Mouse (Mus musculus): Measurements from ENCODE around the gene Chia1.
"Not testable (repeated sequence)": the region's sequence is repeated elsewhere in the genome, so short reads cannot be mapped to it uniquely, and the experiment has no call there.

Gene Chia1

DNA sequence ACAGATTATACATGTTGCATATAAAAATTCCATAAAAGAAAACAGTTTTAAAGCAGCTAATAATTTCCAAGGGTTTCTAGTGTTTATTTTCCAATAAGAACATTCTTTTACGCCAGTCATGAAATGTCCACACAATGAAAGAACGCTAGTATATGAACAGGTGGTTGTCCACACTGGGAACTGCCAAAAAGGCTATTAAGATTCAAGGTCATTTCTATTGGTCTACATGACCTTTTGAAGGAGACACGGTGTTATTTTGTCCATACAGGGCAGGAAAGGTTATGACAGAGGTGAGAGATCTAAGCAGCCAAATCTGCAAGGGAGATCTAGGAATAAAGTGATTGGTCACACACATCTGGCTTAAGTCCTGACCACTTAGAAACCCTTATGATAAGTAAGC lies at the start of gene Chia1:
Gene Chia1, plus strand, starts transcription at position 301 of the 400 bp plus-strand sequence.
- no peak for DNase-seq

DNA sequence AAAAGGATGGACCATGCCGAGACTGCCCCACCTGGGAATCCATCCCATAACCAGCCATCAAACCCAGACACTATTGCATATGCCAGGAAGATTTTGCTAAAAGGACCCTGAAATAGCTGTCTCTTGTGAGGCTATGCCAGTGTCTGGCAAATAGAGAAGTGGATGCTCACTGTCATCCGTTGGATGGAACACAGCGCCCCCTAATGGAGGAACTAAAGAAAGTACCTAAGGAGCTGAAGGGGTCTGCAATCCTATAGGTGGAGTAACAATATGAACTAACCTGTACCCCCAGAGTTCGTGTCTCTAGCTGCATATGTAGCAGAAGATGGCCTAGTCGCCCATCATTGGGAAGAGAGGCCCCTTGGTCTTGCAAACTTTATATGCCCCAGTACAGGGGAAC lies 45.3 kb upstream of the Chia1 start:
- DNase-seq = not testable (repeated sequence)

DNA sequence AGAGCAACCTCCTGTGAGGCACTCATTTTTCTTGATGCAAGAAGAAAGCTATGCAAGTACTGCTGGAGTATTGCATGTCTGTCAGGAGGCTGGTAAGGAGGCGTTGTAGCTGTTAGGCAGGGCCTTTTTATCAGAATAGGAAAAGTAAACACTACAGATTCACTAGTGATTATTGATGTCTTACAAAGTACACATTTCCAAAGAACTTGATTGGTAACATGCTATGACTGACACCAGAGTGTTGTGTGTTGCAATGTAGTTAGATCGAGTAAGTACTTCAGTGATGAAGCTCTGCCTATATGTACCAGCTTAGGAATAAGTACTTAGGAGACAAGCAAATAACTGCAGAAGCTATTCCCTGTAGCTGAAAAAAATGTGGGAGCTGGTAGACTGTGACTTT lies 42.0 kb upstream of the Chia1 start:
- no peak for DNase-seq

DNA sequence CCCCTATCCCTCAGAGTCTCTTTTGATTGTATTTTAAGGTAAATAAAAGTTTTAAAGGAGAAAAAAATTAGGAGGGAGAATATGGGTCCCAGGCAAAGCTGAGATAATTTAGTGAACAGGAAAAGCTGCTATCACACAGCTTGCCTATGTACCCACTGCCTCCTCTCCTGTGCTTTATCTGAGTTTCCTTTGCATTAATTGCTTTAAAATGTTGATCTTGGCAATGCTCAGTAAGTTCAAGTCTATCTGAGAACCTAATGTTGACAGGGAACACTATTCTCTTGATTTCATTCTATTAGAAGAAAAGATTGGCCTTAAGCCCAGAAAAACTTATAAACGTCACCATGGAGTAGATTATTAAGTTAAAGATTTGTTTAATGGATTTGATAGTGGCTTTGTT lies 38.2 kb upstream of the Chia1 start:
- DNase-seq = no peak

DNA sequence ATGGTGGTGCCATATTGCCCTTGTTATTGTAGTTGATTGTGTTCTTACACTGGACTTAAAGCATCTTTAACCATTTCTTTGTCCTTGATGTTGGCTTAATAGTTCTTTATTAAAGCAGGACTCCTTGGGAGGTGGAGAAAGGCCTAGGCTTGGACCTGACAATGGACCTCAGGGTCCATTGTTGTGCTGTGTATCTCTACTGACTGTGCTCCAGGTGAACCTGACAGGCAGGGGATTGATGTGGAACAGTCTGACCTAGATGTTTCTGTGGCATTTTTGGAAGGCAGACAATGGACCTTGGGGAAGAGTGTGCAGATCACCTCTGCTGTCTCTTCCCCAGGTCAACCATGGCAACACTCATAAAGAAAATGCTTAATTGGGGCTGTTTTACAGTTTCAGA lies 14.0 kb downstream of the Chia1 start:
- DNase-seq = no peak

- no peak for DNase-seq
Measured at GRCm38 (mm10) chr3:106128807-106129493, 15.9 kb downstream of the Chia1 start.

DNA sequence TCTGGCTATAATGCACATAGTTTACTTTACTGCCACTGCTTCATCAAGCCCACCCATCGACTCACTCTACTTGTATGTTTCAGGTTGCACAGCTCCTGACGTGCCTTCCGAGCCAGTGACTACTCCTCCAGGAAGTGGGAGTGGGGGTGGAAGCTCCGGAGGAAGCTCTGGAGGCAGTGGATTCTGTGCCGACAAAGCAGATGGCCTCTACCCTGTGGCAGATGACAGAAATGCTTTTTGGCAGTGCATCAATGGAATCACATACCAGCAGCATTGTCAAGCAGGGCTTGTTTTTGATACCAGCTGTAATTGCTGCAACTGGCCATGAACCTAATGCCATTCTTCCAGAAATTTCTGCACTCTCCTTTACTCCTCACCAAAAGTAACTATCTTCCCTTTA lies 18.7 kb downstream of the Chia1 start:
- peak; percentile 92 to 96 for DNase-seq

DNA sequence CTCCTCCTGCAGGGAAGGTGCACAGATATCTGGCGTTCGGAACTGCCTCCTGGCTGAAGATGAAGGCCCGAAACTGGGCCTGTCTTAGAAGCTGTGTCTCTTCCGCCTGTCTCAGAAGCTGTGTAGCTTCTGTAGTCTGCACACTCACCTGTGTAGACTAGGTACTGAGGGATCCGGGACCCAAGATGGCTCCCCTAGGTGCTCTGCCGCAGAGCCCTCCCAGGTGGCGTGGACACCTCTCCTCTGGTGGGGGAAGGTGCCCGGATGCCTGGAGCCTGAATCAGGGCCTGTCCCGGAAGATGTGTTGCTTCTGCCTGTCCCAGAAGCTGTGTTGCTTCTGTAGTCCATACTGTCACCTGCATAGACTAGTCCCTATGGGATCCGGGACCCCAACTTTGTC lies 31.1 kb downstream of the Chia1 start:
- DNase-seq = no peak

DNA sequence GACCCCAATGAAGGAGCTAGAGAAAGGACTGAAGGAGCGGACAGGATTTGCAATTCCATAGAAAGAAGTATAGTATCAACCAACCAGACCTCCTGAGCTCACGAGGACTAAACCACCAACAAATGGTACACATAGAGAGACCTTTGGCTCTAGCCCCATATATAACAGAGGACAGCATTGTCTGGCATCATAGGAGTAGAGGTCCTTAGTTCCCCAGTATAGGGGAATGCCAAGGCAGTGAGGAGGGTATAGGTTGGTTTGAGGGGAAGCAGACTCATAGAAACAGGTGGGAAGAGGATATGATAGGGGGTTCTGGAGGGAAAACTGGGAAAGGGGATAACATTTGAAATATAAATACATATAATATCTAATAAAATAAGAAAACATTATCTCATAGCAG lies 41.4 kb downstream of the Chia1 start:
- no peak for DNase-seq

DNA sequence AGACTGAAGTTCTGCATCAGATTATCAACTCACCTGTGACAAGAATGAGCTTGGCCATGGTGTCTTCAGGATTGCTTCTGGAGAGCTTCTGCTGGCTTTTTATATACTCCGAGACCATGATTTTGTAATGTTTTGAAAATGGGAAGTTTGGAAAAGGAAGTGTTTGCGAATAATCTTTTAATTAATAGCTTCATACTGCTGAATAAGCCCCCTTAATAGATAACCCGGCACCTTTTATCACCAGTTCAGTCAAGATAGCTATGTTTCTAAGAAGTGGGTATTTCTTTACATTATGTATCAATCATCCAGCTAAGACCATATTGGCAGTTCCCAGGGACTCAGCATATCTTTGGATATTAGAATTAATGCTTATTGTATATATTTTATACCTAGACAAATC lies 54.4 kb downstream of the Chia1 start, which contains the start of gene Chil3:
Gene Chil3, minus strand, starts transcription at position 101 of the 400 bp plus-strand sequence.
- DNase-seq = no peak

GRCm38 (mm10) chr3:106170522-106171053 lies 57.6 kb downstream of the Chia1 start:
- no peak for DNase-seq

DNA sequence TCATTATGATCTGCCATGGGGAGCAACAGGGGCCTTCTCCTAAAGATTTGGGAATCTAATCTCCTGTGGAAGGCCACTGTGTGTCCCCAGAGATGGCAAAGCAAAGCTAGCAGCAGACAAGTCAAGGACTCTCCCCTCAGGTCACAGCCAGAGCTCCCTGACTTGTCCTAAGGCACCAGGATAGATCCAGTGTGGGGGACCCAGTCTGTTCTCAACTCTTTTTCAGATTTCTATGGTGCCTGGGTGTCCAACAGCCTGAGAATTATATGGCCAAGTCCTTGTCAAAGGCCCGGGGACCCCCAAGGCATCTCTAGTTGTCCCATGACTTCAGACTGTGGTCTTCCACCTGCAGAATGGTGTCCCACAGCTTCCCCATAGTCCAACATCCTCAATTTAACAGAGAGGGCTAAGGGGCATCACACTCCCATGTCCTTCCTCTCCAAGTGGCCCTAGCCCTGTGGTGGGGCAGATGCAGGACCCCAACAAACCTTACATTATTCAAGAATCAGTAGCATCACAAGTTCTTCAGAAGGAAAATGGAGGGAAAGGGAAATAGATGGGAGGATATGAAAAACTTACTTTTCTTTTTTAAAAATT lies 58.2 kb downstream of the Chia1 start:
- DNase-seq = no peak

GRCm38 (mm10) chr3:106172506-106172905 lies 59.5 kb downstream of the Chia1 start:
- not testable (repeated sequence) for DNase-seq

GRCm38 (mm10) chr3:106174971-106175370 lies 61.9 kb downstream of the Chia1 start:
- DNase-seq = not testable (repeated sequence)

GRCm38 (mm10) chr3:106177509-106178189 lies 64.6 kb downstream of the Chia1 start:
- no peak for DNase-seq

All from cerebellum, postnatal 14 days (tissue).